Mouse (Mus musculus) megakaryocyte-erythroid progenitor cell, adult 5-6 weeks (primary cell): ENCODE measurements at regions not wholly inside any gene's neighbourhood (a gene's known extent, or its start where the extent isn't known, plus 50 kb on each side); places are given as distances from the start of the nearest gene placed in this dataset.

ENCODE experiments used
- ATAC-seq: replicated peaks from 2 replicates; pipeline ENCODE4 v1.8.0; 2016; ENCODE audit warnings: mild to moderate bottlenecking, inconsistent platforms; ENCODE audit not compliant: severe bottlenecking, poor library complexity, low FRiP score, low TSS enrichment

DNA sequence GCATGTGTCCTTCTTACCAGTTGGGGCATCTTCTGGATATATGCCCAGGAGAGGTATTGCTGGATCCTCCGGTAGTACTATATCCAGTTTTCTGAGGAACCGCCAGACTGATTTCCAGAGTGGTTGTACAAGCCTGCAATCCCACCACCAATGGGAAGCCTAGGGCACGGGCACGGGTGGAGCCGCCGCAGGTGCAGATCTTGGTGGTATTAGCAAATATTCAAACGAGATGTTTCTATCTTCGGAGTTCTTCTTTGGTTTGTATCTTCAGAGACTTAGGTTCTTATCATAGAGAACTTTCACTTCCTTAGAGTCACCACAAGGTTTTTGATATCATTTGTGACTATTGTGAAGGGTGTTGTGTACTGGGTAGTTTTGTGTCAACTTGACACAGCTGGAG lies 103.1 kb downstream of the Btbd35f12 start:
- ATAC-seq: peak; percentile 94
